Mouse (Mus musculus) CH12.LX (cell line): ENCODE data around the gene Eml3. TPM values are rescaled to one million over a fixed set of nuclear protein-coding genes. Genes with fewer than 3 reads are reported as not detected.

Experiments
- DNase-seq: peaks from one replicate; pipeline ENCODE4 v3.0.0-alpha.2; 2013; ENCODE audit errors: extremely low read depth
- H3K27ac ChIP-seq: 2 replicates; pipeline ENCODE4 v1.5.1; 2012; ENCODE audit warnings: low read depth, mild to moderate bottlenecking, control low read depth, moderate library complexity; ENCODE audit not compliant: insufficient read depth
- H3K27me3 ChIP-seq: replicated peaks from 2 replicates; pipeline ENCODE3; 2012; ENCODE audit warnings: inconsistent platforms
- H3K36me3 ChIP-seq, 2 experiments: replicated peaks in 1 of 2; 2 replicates each; pipeline versions ENCODE3 to v1.6.1; 2012; ENCODE audit warnings: inconsistent platforms in 1 of 2, low read length in 1 of 2, mild to moderate bottlenecking in 1 of 2, mixed read lengths in 1 of 2, moderate library complexity in 1 of 2; ENCODE audit not compliant: control insufficient read depth in 1 of 2, insufficient read depth in 1 of 2
- H3K4me1 ChIP-seq, 2 experiments: 2 replicates each; pipeline ENCODE4 v1.6.1; 2012; ENCODE audit warnings: inconsistent platforms in 1 of 2, moderate library complexity in 1 of 2; ENCODE audit not compliant: insufficient read depth in 2 of 2, control insufficient read depth in 1 of 2
- H3K4me2 ChIP-seq: 2 replicates; pipeline ENCODE4 v1.6.1; 2012; ENCODE audit warnings: low read depth, mild to moderate bottlenecking, control low read depth; ENCODE audit not compliant: poor library complexity, insufficient read depth, severe bottlenecking
- H3K4me3 ChIP-seq, 3 experiments: fragments of 150-350 bp in 1 of 3; sonication (generic) in 1 of 3; replicated peaks in 1 of 3; 2 replicates each; pipeline versions ENCODE3 to v1.5.1; 2011 to 2012; ENCODE audit warnings: low read depth in 2 of 3, low read length in 2 of 3, mild to moderate bottlenecking in 2 of 3, moderate library complexity in 2 of 3, control low read depth in 1 of 3, improper control_type of control experiment in 1 of 3, inconsistent platforms in 1 of 3, mixed read lengths in 1 of 3; ENCODE audit not compliant: poor library complexity in 1 of 3
- H3K79me2 ChIP-seq: replicated peaks from 2 replicates; pipeline ENCODE4 v1.6.1; 2012; ENCODE audit warnings: mild to moderate bottlenecking, moderate library complexity; ENCODE audit not compliant: control insufficient read depth, poor library complexity, insufficient read depth, severe bottlenecking; ENCODE audit errors: extremely low read depth
- H3K9ac ChIP-seq: 2 replicates; pipeline ENCODE4 v1.6.1; 2012; ENCODE audit warnings: low read depth, mild to moderate bottlenecking, control low read depth, moderate library complexity; ENCODE audit not compliant: insufficient read depth
- H3K9me3 ChIP-seq: replicated peaks from 2 replicates; pipeline ENCODE3; 2012; ENCODE audit warnings: low read length, inconsistent platforms, mixed read lengths
- CHD1 ChIP-seq: IDR thresholded peaks from 2 replicates; pipeline ENCODE4 v1.6.1; 2012; ENCODE audit warnings: low read depth, low read length, improper control_type of control experiment, inconsistent platforms
- CTCF ChIP-seq, 2 experiments: IDR thresholded peaks in 1 of 2; conservative IDR thresholded peaks in 1 of 2; 2 replicates each; pipeline ENCODE4 v1.5.1; 2011 to 2012; ENCODE audit warnings: low read depth in 2 of 2, low read length in 2 of 2, improper control_type of control experiment in 1 of 2, inconsistent platforms in 1 of 2, mild to moderate bottlenecking in 1 of 2, moderate library complexity in 1 of 2
- E2F4 ChIP-seq: IDR thresholded peaks from 2 replicates; pipeline ENCODE4 v1.6.1; 2011; ENCODE audit warnings: low read depth, low read length, improper control_type of control experiment; ENCODE audit not compliant: insufficient replicate concordance
- ELF1 ChIP-seq: IDR thresholded peaks from 2 replicates; pipeline ENCODE4 v1.6.1; 2014; ENCODE audit warnings: low read depth, mild to moderate bottlenecking, inconsistent platforms, low read length, improper control_type of control experiment
- GABPA ChIP-seq: IDR thresholded peaks from 2 replicates; pipeline ENCODE4 v1.6.1; 2012; ENCODE audit warnings: low read depth, low read length, improper control_type of control experiment, inconsistent platforms; ENCODE audit not compliant: insufficient replicate concordance
- HCFC1 ChIP-seq: IDR thresholded peaks from 2 replicates; pipeline ENCODE4 v1.6.1; 2012; ENCODE audit warnings: low read depth, mild to moderate bottlenecking, inconsistent platforms, low read length, improper control_type of control experiment
- MAFK ChIP-seq: IDR thresholded peaks from 2 replicates; pipeline ENCODE4 v1.6.1; 2011; ENCODE audit warnings: low read length, improper control_type of control experiment; ENCODE audit not compliant: insufficient replicate concordance
- MAX ChIP-seq: IDR thresholded peaks from 2 replicates; pipeline ENCODE4 v1.6.1; 2011; ENCODE audit warnings: low read length, improper control_type of control experiment
- MAZ ChIP-seq: IDR thresholded peaks from 2 replicates; pipeline ENCODE4 v1.6.1; 2012; ENCODE audit warnings: low read depth, mild to moderate bottlenecking, inconsistent platforms, low read length, improper control_type of control experiment, moderate library complexity
- MXI1 ChIP-seq: IDR thresholded peaks from 2 replicates; pipeline ENCODE4 v1.6.1; 2011; ENCODE audit warnings: mild to moderate bottlenecking, low read depth, low read length, improper control_type of control experiment
- NELFE ChIP-seq: IDR thresholded peaks from 2 replicates; pipeline ENCODE4 v1.6.1; 2011; ENCODE audit warnings: low read depth, low read length, improper control_type of control experiment
- SIN3A ChIP-seq: IDR thresholded peaks from 2 replicates; pipeline ENCODE4 v1.6.1; 2012; ENCODE audit warnings: low read length, improper control_type of control experiment, inconsistent platforms
- SMC3 ChIP-seq: IDR thresholded peaks from 2 replicates; pipeline ENCODE4 v1.6.1; 2011; ENCODE audit warnings: low read depth, low read length, improper control_type of control experiment
- TCF12 ChIP-seq: IDR thresholded peaks from 2 replicates; pipeline ENCODE4 v1.6.1; 2014; ENCODE audit warnings: low read depth, mild to moderate bottlenecking, inconsistent platforms, low read length, improper control_type of control experiment
- USF2 ChIP-seq: conservative IDR thresholded peaks from 2 replicates; pipeline ENCODE4 v1.6.1; 2011; ENCODE audit warnings: low read depth, low read length, improper control_type of control experiment
- ZMIZ1 ChIP-seq: IDR thresholded peaks from 2 replicates; pipeline ENCODE4 v1.6.1; 2012; ENCODE audit warnings: low read depth, mild to moderate bottlenecking, inconsistent platforms, low read length, improper control_type of control experiment
- ZNF384 ChIP-seq: IDR thresholded peaks from 2 replicates; pipeline ENCODE4 v1.6.1; 2012; ENCODE audit warnings: low read depth, low read length, improper control_type of control experiment, inconsistent platforms
- dilution Hi-C: fragments of 300-500 bp; cut with MboI; formaldehyde crosslinking; loops from 2 replicates; pipeline ENCODE4 v1.14.3; 2020; ENCODE audit warnings: low sequenced_read_pairs; ENCODE audit not compliant: extremely low pct_unique_long_range_greater_than_20kb, extremely low pct_ligation_motif_present
- in situ Hi-C: fragments of 300-500 bp; cut with MboI; formaldehyde crosslinking; loops from 3 replicates; pipeline ENCODE4 v1.14.3; 2019; ENCODE audit warnings: low sequenced_read_pairs, low pct_ligation_motif_present, low pct_unique_long_range_greater_than_20kb, mixed read lengths
- polyA plus RNA-seq: library from polyadenylated mRNA; unstranded; fragments of >175 nt; gene quantifications from 2 replicates; pipeline ENCODE4 v1.2.1, GENCODE M21; 2012; ENCODE audit warnings: low read depth; ENCODE audit not compliant: insufficient read length
- total RNA-seq, 2 experiments: library from RNA; depleted of rRNA; stranded (reverse); fragments of 300-350 nt in 1 of 2; fragments of >200 nt in 1 of 2; gene quantifications; 2 replicates each; pipeline ENCODE4 v1.2.3; 2012 to 2014

Eml3 gene
- total and polyA plus RNA-seq, 3 experiments = 18.7 to 37.3 (median 33.3) TPM

DNA sequence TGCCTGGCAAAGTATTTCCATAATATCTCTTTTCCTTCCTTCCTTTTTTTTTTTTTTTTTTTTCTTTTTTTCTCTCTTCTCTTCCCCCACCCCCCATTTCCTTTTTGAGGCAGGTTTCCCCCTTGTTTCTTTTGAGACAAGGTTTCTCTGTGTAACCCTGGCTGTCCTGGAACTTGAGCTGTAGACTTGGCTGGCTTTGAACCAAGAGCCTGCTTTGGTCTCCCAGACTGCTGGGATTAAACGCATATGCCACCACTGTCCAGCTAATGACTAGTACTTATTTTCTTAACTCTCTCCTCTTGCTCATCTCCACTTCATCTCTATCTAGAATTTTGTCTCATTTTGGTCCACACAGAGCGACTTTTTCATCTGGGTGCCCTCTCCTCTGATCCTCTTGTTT lies 13.7 kb downstream of the Eml3 start:
- H3K27ac ChIP-seq = no peak overlapping the region
- H3K4me3 ChIP-seq = peak overlapping the region; percentile 75 to 95 (median 91)
- in situ Hi-C loops (no loop called here), dilution Hi-C loops (no loop called here)
- no peaks in the 10 kb centered on the region for H3K27me3 ChIP-seq
- 0 out of 2 replicates have a peak, but pooled peaks have one; percentile 8 for TF ChIP-seq ZNF384
- TF ChIP-seq SMC3 = no peak
- no peak for TF ChIP-seq MAX
- no peak for TF ChIP-seq NELFE
- peaks cover 16 to 48% of the 10 kb centered on the region in 2 experiments for H3K4me1 ChIP-seq
- H3K9me3 ChIP-seq = no peaks in the 10 kb centered on the region
- H3K36me3 ChIP-seq = peaks cover 60 to 76% of the 10 kb centered on the region in 2 experiments
- no peak for DNase-seq
- H3K9ac ChIP-seq = peak overlapping the region; percentile 97
- peaks cover 42% of the 10 kb centered on the region for H3K79me2 ChIP-seq
- peak overlapping the region; percentile 91 for H3K4me2 ChIP-seq

DNA sequence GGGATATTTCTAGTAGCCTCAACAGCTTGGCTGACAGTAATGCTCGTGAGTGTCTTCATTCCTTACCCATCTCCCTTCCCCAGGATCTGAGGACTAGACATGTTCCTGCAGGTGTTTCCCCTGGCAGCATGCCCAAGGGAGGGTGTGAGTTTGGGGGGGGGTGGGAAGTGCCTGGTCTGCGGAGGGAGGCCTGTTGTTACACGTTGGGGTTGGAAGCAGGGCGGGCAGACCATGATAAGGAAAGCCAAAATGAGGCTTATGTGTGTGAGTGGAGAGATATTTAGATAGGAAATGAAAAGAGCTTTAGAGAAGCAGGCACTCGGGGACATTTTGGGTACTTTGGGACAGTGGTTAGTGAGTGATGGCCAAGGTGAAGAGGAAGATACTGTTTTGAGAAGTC lies 14.7 kb downstream of the Eml3 start:
- peak overlapping the region in 2 of 3 experiments; percentile 17 to 23 for H3K4me3 ChIP-seq
- H3K79me2 ChIP-seq = peaks cover 42% of the 10 kb centered on the region
- no peak overlapping the region for H3K27ac ChIP-seq
- DNase-seq = no peak
- no peaks in the 10 kb centered on the region for H3K27me3 ChIP-seq
- peaks cover 61 to 76% of the 10 kb centered on the region in 2 experiments for H3K36me3 ChIP-seq
- H3K9me3 ChIP-seq = no peaks in the 10 kb centered on the region
- H3K9ac ChIP-seq = peak overlapping the region; percentile 97
- peaks cover 16 to 40% of the 10 kb centered on the region in 2 experiments for H3K4me1 ChIP-seq
- peak overlapping the region; percentile 91 for H3K4me2 ChIP-seq
- in situ Hi-C loops = no loop called here
- TF ChIP-seq MAFK = no peak
- 0 out of 2 replicates have a peak, but pooled peaks have one; percentile 4 for TF ChIP-seq TCF12
- dilution Hi-C loops = no loop called here

- Histone ChIP-seq H3K79me2 (peaks cover 42% of the 10 kb centered on the region), H3K4me3 (no peak overlapping the region), H3K27ac (no peak overlapping the region), H3K4me2 (peak overlapping the region; percentile 41; the same call in 1 of the 2 replicates), H3K36me3 (peaks cover 61 to 75% of the 10 kb centered on the region in 2 experiments), H3K27me3 (no peaks in the 10 kb centered on the region), H3K9me3 (no peaks in the 10 kb centered on the region), H3K9ac (peak overlapping the region; percentile 21; the same call in 1 of the 2 replicates), H3K4me1 (peaks cover 16 to 38% of the 10 kb centered on the region in 2 experiments)
- peak; percentile 65 for DNase-seq
- TF ChIP-seq HCFC1 = peak; percentile 47; the same call in 1 of the 2 replicates
- 0 out of 2 replicates have a peak, but pooled peaks have one; percentile 50 for TF ChIP-seq CHD1
- peak; percentile 41 for TF ChIP-seq ELF1
- TF ChIP-seq SIN3A = peak; percentile 61; the same call in 1 of the 2 replicates
- TF ChIP-seq ZMIZ1 = no peak
- TF ChIP-seq USF2 = no peak
- TF ChIP-seq GABPA = no peak
- peak; percentile 37 for TF ChIP-seq MXI1
- no peak for TF ChIP-seq MAZ
- TF ChIP-seq MAX = no peak
- TF ChIP-seq CTCF (conservative IDR thresholded peaks at IDR 0.05 in 1 of 2, IDR thresholded peaks at IDR 0.05 in 1 of 2; ENCODE audit: low read depth in 2 of 2, low read length in 2 of 2) = no peak
- TF ChIP-seq E2F4 = no peak
- dilution Hi-C loops = no loop called here
- in situ Hi-C loops = no loop called here
Observed at GRCm38 (mm10) chr19:8944750-8945149, 15.4 kb downstream of the Eml3 start.
